ENCODE assay signal across 10 mouse cellular contexts in the genomic region with DNA sequence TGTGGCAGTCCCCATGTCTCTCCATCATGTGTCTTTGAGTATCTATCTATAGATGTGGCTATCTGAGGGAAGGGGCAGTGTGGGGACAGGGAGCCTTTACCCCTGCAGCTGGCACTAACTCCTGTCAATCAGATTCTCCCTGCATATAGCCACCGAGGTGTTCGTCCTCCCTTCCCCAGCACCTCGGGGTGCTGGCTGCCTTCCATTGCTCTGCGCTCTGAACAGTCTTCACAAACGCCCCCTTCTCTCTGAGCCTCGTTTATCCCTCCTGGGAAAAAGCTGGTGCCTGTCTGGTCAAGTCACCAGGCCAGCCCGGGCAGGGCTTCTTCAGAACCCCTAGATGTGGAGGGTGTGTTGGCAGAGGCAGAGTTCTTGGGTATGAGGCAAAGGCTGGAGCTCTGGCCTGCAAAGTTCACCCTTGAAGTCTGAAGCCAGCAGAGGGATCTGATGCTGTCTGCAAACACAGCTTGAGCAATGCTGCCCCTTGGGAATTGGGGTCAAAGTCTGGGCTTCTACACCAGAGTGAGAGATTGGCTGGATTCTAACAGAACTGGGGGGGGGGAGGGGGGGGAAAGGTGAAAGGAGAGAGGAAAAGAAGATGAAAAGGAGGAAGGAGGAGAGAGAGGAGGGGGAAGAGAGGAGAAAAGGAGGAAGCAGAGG.
DNase-seq lines count a peak whose midpoint lies in the region; ATAC-seq and TF ChIP-seq lines count a peak whose summit lies in the region.
"Had no signal": no experiment of that assay in that cellular context is flagged by ENCODE, and none has a peak within 500 bp of the region (broad histone marks: within the 10 kb centered on the region; RNA-seq: fewer than 3 reads in every experiment).

No protein-coding gene starts in this region.

- H3K9me3 ChIP-seq in liver, embryonic 11.5 days (ENCODE audit: control insufficient read depth, low read length) = no peaks in the 10 kb centered on the region
- H3K9me3 ChIP-seq in embryonic facial prominence, embryonic 14.5 days (ENCODE audit: control insufficient read depth, low read length) = no peaks in the 10 kb centered on the region
- H3K9me3 ChIP-seq in intestine, embryonic 15.5 days = no peaks in the 10 kb centered on the region
- no peaks in the 10 kb centered on the region for H3K9me3 ChIP-seq in liver, postnatal 0 days (ENCODE audit: low read length)
- no peaks in the 10 kb centered on the region for H3K9me3 ChIP-seq in hindbrain, postnatal 0 days (ENCODE audit: low read length)
- H3K9me3 ChIP-seq: forebrain, embryonic 13.5 days; neural tube, embryonic 13.5 days had no signal

- peak; percentile 26 for DNase-seq in liver
- no peak for DNase-seq in liver, embryonic 11.5 days (ENCODE audit: low spot score)
- DNase-seq in embryonic facial prominence, embryonic 14.5 days (ENCODE audit: low spot score) = peak; percentile 7
- DNase-seq in liver, postnatal 0 days = peak; percentile 70
- no peak for DNase-seq in hindbrain, postnatal 0 days (ENCODE audit: low spot score)
- DNase-seq in urinary bladder, adult 2 months (ENCODE audit: low spot score) = no peak
- DNase-seq: thymus, postnatal 25 days had no signal

- no peak for TF ChIP-seq EP300 in liver, postnatal 0 days (IDR thresholded peaks at IDR 0.05; ENCODE audit: low read depth)

- H3K4me1 ChIP-seq in liver, embryonic 11.5 days (replicated peaks; ENCODE audit: control insufficient read depth, insufficient read depth, low read length) = no peaks in the 10 kb centered on the region; the same call in 1 of the 2 replicates
- no peaks in the 10 kb centered on the region for H3K4me1 ChIP-seq in embryonic facial prominence, embryonic 14.5 days (ENCODE audit: control insufficient read depth, insufficient read depth, low read length)
- H3K4me1 ChIP-seq in intestine, embryonic 15.5 days (replicated peaks) = peaks cover 6% of the 10 kb centered on the region; the same call in 1 of the 2 replicates
- peaks cover 2% of the 10 kb centered on the region; the same call in 1 of the 2 replicates for H3K4me1 ChIP-seq in liver, postnatal 0 days (ENCODE audit: insufficient read depth)
- no peaks in the 10 kb centered on the region for H3K4me1 ChIP-seq in hindbrain, postnatal 0 days (ENCODE audit: insufficient read depth, low read length)
- H3K4me1 ChIP-seq: forebrain, embryonic 13.5 days; neural tube, embryonic 13.5 days had no signal

- H3K4me2 ChIP-seq in liver, embryonic 11.5 days = no peak overlapping the region
- H3K4me2 ChIP-seq in embryonic facial prominence, embryonic 14.5 days (ENCODE audit: low read depth, low read length) = no peak overlapping the region
- H3K4me2 ChIP-seq in intestine, embryonic 15.5 days (replicated peaks) = no peak overlapping the region
- peak overlapping the region; percentile 40; the same call in 1 of the 2 replicates for H3K4me2 ChIP-seq in liver, postnatal 0 days (ENCODE audit: low read depth, low read length)
- H3K4me2 ChIP-seq in hindbrain, postnatal 0 days (ENCODE audit: low read depth, low read length) = no peak overlapping the region
- H3K4me2 ChIP-seq: forebrain, embryonic 13.5 days; neural tube, embryonic 13.5 days had no signal

- 62% methylated on average over 7 of the region's 7 CpGs for WGBS in liver, embryonic 11.5 days
- 71% methylated on average over 7 of the region's 7 CpGs for WGBS in embryonic facial prominence, embryonic 14.5 days
- WGBS in intestine, embryonic 15.5 days = 57% methylated on average over 7 of the region's 7 CpGs
- 49% methylated on average over 7 of the region's 7 CpGs for WGBS in liver, postnatal 0 days (ENCODE audit: insufficient replicate concordance)
- 56% methylated on average over 7 of the region's 7 CpGs for WGBS in hindbrain, postnatal 0 days

- H3K4me3 ChIP-seq in liver, embryonic 11.5 days (ENCODE audit: low read depth, low read length) = no peak overlapping the region
- H3K4me3 ChIP-seq in embryonic facial prominence, embryonic 14.5 days (ENCODE audit: low read depth, low read length) = no peak overlapping the region
- no peak overlapping the region for H3K4me3 ChIP-seq in intestine, embryonic 15.5 days (replicated peaks)
- H3K4me3 ChIP-seq in liver, postnatal 0 days (ENCODE audit: low read depth, low read length) = no peak overlapping the region
- H3K4me3 ChIP-seq in hindbrain, postnatal 0 days (ENCODE audit: low read length) = no peak overlapping the region
- H3K4me3 ChIP-seq: forebrain, embryonic 13.5 days; neural tube, embryonic 13.5 days had no signal

- H3K9ac ChIP-seq in liver, embryonic 11.5 days (ENCODE audit: low read depth, low read length) = no peak overlapping the region
- no peak overlapping the region for H3K9ac ChIP-seq in embryonic facial prominence, embryonic 14.5 days (ENCODE audit: low read depth, low read length)
- no peak overlapping the region for H3K9ac ChIP-seq in intestine, embryonic 15.5 days
- H3K9ac ChIP-seq in liver, postnatal 0 days (replicated peaks) = no peak overlapping the region
- H3K9ac ChIP-seq in hindbrain, postnatal 0 days (replicated peaks; ENCODE audit: low read length) = no peak overlapping the region
- H3K9ac ChIP-seq: forebrain, embryonic 13.5 days; neural tube, embryonic 13.5 days had no signal

- ATAC-seq in liver, embryonic 11.5 days (replicated peaks; ENCODE audit: low FRiP score) = no peak
- no peak for ATAC-seq in embryonic facial prominence, embryonic 14.5 days (ENCODE audit: low read depth)
- peak; percentile 77 for ATAC-seq in intestine, embryonic 15.5 days
- ATAC-seq in liver, postnatal 0 days = peak; percentile 85
- no peak for ATAC-seq in hindbrain, postnatal 0 days
- ATAC-seq: forebrain, embryonic 13.5 days had no signal

- H3K36me3 ChIP-seq in liver, embryonic 11.5 days (ENCODE audit: control insufficient read depth, insufficient read depth, low read length) = no peaks in the 10 kb centered on the region
- no peaks in the 10 kb centered on the region for H3K36me3 ChIP-seq in embryonic facial prominence, embryonic 14.5 days (ENCODE audit: control insufficient read depth, insufficient read depth, low read length)
- H3K36me3 ChIP-seq in intestine, embryonic 15.5 days = no peaks in the 10 kb centered on the region
- H3K36me3 ChIP-seq in liver, postnatal 0 days (replicated peaks; ENCODE audit: insufficient read depth, low read length) = no peaks in the 10 kb centered on the region
- H3K36me3 ChIP-seq in hindbrain, postnatal 0 days (ENCODE audit: insufficient read depth, low read length) = no peaks in the 10 kb centered on the region
- H3K36me3 ChIP-seq: neural tube, embryonic 13.5 days had no signal

- H3K27ac ChIP-seq in liver, embryonic 11.5 days (ENCODE audit: low read depth, low read length) = no peak overlapping the region
- no peak overlapping the region for H3K27ac ChIP-seq in embryonic facial prominence, embryonic 14.5 days (replicated peaks; ENCODE audit: low read depth, low read length)
- no peak overlapping the region for H3K27ac ChIP-seq in intestine, embryonic 15.5 days
- H3K27ac ChIP-seq in liver, postnatal 0 days (ENCODE audit: low read depth) = peak overlapping the region; percentile 39
- no peak overlapping the region for H3K27ac ChIP-seq in hindbrain, postnatal 0 days
- H3K27ac ChIP-seq: forebrain, embryonic 13.5 days; neural tube, embryonic 13.5 days had no signal

- H3K27me3 ChIP-seq in liver, embryonic 11.5 days (replicated peaks; ENCODE audit: control insufficient read depth, insufficient read depth, low read length) = no peaks in the 10 kb centered on the region
- H3K27me3 ChIP-seq in embryonic facial prominence, embryonic 14.5 days (replicated peaks; ENCODE audit: control insufficient read depth, insufficient read depth, low read length) = no peaks in the 10 kb centered on the region
- no peaks in the 10 kb centered on the region for H3K27me3 ChIP-seq in intestine, embryonic 15.5 days (replicated peaks)
- H3K27me3 ChIP-seq in liver, postnatal 0 days (ENCODE audit: insufficient read depth, low read length) = no peaks in the 10 kb centered on the region
- H3K27me3 ChIP-seq in hindbrain, postnatal 0 days (ENCODE audit: insufficient read depth, low read length) = no peaks in the 10 kb centered on the region
- H3K27me3 ChIP-seq: forebrain, embryonic 13.5 days; neural tube, embryonic 13.5 days had no signal

- TF ChIP-seq CTCF in liver, postnatal 0 days (IDR thresholded peaks at IDR 0.05; ENCODE audit: low read depth) = no peak
- TF ChIP-seq CTCF in hindbrain, postnatal 0 days (IDR thresholded peaks at IDR 0.05; ENCODE audit: low read depth) = no peak

Comparison
In these comparisons a context has a peak if more than half of its experiments do, and no peak if none do; other contexts are left out.
1. DNase-seq: peak in liver (single experiment), embryonic facial prominence, embryonic 14.5 days (single experiment) and liver, postnatal 0 days (single experiment); none in liver, embryonic 11.5 days (single experiment), hindbrain, postnatal 0 days (single experiment) and urinary bladder, adult 2 months (single experiment).
2. ATAC-seq: peak in intestine, embryonic 15.5 days (single experiment) and liver, postnatal 0 days (single experiment); none in liver, embryonic 11.5 days (single experiment), embryonic facial prominence, embryonic 14.5 days (single experiment) and hindbrain, postnatal 0 days (single experiment).